Mouse (Mus musculus): ENCODE data around the gene Rrbp1. TPM values are rescaled to one million over a fixed set of nuclear protein-coding genes. Genes with fewer than 3 reads are reported as not detected.
A peak's percentile ranks its signal among the peaks of the same experiment; 100 is the strongest.

The Rrbp1 gene
- 100 to 1,000 TPM; 101 to 113 TPM for total RNA-seq (2021)

DNA sequence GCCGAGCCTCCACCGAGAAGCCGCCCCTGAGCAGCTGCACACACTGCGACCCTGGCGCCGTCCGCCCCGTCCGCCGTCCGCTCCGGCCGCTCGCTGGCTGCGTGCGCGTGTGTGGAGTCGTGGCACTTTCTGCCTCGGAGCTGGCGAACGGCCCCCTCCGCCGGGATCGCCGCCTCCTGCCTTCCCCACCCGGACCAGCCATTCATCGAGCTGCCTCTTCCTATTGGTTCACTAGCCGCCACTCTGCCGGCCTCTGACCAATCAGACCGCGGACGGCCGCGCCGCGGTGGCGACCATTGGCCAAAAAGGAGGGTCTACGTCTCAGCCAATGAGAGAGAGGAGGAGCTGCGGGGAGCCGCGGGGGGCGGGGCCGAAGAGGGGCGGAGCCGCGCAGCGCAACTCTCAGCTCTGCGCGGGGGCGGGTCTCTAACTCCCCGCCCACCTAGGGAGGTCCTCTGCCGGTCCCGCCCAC is at the start of gene Rrbp1:
Gene Rrbp1 (minus strand): TSS at position 184 of the 472 bp plus-strand sequence.
- peak; percentile 97 for DNase-seq
- intact Hi-C loops (cut with DNase I): loop anchor here (1.0 to 5.0 kb wide), 5 partner anchors 76 to 261 kb away; partner anchors contain the start of genes Dstn, Mgme1 and Snx5

GRCm38 (mm10) chr2:144057735-144058134 is 46.7 kb upstream of the Rrbp1 start:
- intact Hi-C loops (cut with DNase I): no loop called here

DNA sequence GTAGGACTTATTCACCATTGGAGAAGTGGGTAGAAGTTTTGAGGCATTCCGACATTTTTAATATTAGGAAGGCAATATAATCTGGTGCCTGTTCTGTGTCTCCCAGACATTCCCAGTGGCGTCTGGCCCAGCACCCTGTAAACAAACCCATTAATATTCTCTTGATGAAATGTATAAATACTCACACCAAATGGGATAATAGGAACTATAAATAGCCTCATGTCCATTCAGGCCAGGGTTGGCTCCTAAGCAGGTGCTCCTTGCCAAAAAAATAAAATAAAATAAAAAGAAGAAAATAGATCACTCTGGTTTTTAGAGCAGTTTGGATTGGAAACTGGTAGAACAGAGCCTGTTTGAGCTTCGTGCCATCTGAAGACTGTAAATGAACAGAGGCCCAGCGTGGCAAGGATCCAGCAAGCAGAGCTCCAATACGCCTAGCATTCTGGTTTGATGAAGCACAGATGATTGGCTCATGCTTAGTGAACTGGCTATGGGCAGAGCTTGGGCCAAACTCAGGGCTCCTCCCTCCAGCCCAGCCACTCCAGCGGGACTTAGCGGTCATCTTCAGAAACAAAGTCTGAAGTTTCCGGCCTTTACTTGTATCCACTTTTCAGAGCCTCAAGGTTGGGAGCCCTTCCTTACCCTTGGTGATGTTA is 41.5 kb upstream of the Rrbp1 start:
- intact Hi-C loops (cut with DNase I): no loop called here
- peak; percentile 43 to 53 for DNase-seq

More at GRCm38 (mm10) chr2:144057735-144058134, 46.7 kb upstream of the Rrbp1 start:
- no peak for DNase-seq

- intact Hi-C loops (cut with DNase I): no loop called here
- DNase-seq: no peak
Observed at GRCm38 (mm10) chr2:144050861-144051260, 39.8 kb upstream of the Rrbp1 start.

DNA sequence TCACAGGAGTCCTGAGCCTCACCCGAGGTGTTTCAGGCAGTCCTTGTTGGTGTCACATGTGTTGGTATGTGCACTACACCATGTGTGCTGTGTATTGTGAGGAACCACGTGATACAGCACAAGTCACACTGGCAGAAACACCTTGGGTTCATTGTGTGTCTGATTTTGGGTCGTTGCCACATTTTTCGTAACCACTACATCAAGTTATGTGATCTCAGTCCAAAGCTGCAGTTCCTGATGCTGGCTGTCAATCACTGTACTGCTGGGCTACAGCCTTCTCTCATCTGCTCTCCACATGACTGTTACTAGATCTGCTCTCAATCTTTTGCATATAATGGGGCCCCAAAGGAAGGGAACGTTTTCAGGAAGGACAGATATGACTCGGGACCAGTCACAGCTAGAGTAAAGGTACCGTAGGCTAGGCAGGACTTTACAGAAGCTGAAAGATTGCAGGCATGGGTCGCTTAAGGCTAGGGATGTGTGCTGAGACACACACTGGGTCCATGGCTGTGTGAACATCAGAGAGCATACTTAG is 39.1 kb upstream of the Rrbp1 start:
- intact Hi-C loops (cut with DNase I): no loop called here
- DNase-seq: no peak

- peak in 1 of 2 experiments; percentile 7 for DNase-seq
- intact Hi-C loops (cut with DNase I): no loop called here
Observed at GRCm38 (mm10) chr2:144046916-144047315, 35.9 kb upstream of the Rrbp1 start.

DNA sequence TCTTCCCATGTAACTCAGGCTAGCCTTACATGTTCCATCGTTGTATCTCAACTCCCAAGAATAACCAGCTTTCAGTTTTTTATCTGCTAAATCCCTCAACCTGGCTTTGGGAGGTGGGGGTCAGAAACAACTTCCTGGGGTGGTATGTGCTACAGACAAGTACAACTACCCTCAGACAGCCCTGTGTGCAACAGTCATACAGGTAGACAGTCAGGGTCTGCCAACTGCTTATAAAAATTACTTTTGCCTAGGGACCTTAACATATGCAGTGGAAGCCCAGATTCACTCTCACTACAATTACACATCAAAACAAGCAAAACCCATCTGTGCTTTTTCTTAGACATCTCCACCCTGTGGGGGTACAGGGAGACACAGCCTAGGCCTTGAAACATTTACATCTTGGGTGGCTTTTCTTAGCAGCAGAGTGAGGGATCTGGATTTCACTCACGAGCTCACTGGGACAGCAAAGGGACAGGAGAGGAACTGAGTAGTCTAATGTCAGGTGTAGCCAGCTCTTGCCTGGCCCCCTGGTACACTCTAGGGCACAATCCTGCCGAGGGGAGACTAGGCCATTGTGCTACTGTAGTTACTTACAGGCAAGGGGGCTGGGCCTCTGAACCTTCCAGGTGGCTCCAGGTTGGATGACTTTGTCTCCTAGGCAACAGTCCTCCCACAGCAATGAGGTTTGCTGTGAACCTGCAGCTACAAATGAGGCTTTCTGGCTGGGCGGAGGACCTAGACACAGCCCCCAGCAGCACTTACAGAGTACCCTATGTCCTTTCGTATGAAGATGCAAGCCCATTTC is 34.9 kb upstream of the Rrbp1 start:
- intact Hi-C loops (cut with DNase I): no loop called here
- DNase-seq: no peak

DNA sequence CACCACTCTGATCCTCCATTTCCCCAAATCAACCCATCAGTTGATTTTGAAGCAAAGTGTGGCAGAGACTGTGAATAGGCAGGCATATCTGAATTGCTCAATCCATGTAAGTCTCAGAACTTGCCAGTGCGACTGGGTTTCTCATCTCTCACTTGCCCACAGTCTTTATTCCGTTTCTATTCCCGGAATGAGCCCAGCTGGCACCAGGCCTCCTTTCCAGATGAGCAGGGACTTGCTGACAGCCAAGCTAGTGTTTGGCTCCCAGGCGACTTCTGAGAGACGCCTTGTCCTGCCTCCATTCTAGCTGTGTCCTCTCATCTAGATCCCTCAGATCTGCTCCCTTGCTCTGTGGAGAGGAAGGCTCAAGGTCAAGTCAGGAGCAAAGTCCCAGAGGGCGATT is 33.7 kb upstream of the Rrbp1 start:
- peak; percentile 51 for DNase-seq
- intact Hi-C loops (cut with DNase I): no loop called here

- intact Hi-C loops (cut with DNase I): no loop called here
Observed at GRCm38 (mm10) chr2:144032664-144033063, 21.6 kb upstream of the Rrbp1 start, which contains the start of gene Banf2. TSS of gene Banf2 (plus strand) at chr2:144033059.

GRCm38 (mm10) chr2:144030791-144031190 is 19.7 kb upstream of the Rrbp1 start:
- intact Hi-C loops (cut with DNase I): no loop called here
- DNase-seq: no peak

More at GRCm38 (mm10) chr2:144032664-144033063, 21.6 kb upstream of the Rrbp1 start, which contains the start of gene Banf2:
- no peak for DNase-seq

- no peak for DNase-seq
- intact Hi-C loops (cut with DNase I): no loop called here
Observed at GRCm38 (mm10) chr2:144026456-144026855, 15.4 kb upstream of the Rrbp1 start.

DNA sequence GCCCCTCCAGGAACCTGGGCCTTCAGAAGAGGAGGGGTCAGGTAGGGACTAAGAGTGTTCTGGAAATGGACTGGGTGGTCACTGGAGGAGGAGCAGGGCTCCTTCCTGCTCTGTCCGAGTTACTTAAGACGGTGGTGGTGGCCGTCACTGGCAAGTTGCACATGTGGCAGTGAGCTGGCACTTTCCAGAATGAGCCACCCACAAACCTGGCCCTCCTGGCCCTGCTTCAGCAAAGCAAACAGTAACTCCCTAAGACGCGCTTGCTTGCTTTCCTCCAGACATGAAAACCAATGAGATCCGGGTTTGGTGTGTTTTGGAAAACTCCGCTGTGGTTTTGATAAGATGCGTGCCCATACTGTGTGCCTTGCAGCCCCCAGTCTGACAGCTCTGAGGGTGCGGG is 14.3 kb upstream of the Rrbp1 start:
- DNase-seq: no peak
- intact Hi-C loops (cut with DNase I): no loop called here

GRCm38 (mm10) chr2:144022441-144022840 is 11.4 kb upstream of the Rrbp1 start:
- intact Hi-C loops (cut with DNase I): no loop called here
- no peak for DNase-seq

GRCm38 (mm10) chr2:144019971-144020370 is 8.9 kb upstream of the Rrbp1 start:
- intact Hi-C loops (cut with DNase I): no loop called here

DNA sequence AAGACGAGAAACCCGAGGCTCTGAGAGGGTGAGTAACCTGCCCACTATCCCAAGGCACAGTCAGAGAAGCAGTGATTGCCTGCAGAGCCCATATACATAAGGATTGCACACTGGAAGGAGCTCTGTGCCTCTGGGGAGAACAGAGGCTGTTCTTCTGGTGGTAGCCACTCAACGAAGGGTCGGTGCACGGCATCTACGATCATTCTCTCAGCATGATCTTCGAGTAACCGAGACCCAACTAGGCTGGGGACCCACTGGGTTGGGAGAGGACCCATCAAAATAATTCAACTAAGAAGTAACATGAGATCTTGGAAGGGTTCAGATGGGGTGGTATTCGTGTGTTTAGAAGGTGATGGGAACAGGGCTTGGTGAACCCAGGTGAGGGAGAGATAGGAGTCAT is 4.8 kb upstream of the Rrbp1 start:
- intact Hi-C loops (cut with DNase I): no loop called here
- no peak for DNase-seq

More at GRCm38 (mm10) chr2:144019971-144020370, 8.9 kb upstream of the Rrbp1 start:
- no peak for DNase-seq

DNA sequence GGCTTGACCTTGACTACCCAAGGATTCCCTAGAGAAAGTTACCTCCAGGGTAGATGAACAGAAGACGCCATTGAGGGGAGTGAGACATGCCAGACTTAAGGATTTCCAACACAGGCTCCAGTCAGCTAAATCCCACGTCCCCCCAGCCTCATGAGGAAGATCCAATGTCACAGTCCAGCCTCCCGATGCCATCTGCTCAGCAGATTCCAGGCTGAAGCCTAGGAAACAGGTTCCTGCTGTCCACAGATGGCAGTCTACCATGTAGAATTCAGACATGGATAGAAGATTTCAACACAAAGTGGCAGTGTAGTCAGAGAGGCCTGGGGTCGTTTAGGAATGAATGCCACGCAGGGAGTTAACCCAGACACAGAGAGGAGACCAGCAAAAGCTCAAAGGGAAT is 3.4 kb upstream of the Rrbp1 start:
- DNase-seq: no peak
- intact Hi-C loops (cut with DNase I): loop anchor here (5.0 kb wide), 1 partner anchor 258 kb away; the partner anchor contains the start of genes Mgme1 and Snx5

GRCm38 (mm10) chr2:144014051-144014450 is 3.0 kb upstream of the Rrbp1 start:
- intact Hi-C loops (cut with DNase I): loop anchor here (5.0 kb wide), 1 partner anchor 258 kb away; the partner anchor contains the start of genes Mgme1 and Snx5

DNA sequence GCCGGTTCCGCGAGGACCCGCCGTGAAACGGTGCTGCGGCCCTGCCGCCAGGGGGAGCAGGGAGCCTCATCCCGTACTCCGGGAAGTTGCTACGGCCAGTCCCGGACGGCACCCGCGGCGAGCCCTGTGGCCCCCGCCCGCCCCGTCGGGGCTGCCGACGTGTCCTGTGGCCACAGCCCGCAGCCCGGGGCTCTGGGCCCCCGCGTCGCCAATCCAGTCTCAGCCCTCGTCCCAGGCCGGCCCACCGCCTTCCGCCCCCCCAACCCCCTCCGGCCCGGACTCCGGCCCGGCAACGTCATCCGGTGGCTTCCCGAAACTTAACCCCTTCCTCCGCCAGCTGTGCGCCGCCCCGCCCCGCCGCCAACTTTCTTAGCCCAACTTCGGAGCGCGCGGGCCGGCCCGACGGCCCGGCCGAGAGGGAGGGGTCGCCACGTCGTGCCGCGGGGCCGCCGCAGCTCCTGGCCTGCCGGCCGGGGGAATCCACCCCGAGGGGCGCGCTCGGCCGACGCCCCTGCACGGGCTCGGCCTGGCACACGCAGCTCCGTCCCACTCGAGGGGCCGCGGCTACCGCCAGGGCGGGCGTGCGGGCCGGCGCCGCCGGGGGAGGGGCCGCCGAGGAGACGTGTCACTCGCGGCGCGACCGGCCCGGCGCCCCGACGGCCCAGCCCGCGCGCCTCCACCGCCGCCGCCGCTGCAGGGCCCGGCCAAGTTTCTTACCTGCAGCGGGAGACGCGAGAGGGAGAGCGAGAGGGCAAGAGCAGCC is 600 bp downstream of the Rrbp1 start:
- intact Hi-C loops (cut with DNase I): loop anchor here (1.0 to 5.0 kb wide), 6 partner anchors 76 to 262 kb away; partner anchors contain the start of genes Dstn, Mgme1 and Snx5

More at GRCm38 (mm10) chr2:144014051-144014450, 3.0 kb upstream of the Rrbp1 start:
- DNase-seq: no peak

GRCm38 (mm10) chr2:144009551-144010281 is 1.3 kb downstream of the Rrbp1 start:
- intact Hi-C loops (cut with DNase I): loop anchor here (1.0 to 5.0 kb wide), 5 partner anchors 77 to 263 kb away; partner anchors contain the start of genes Dstn, Mgme1 and Snx5
- DNase-seq: peak; percentile 63 to 70

More for the DNA sequence above, 600 bp downstream of the Rrbp1 start:
- DNase-seq: peak; percentile 86 to 90

All from heart, postnatal 36 days (tissue).